Mouse (Mus musculus) activated CD4-positive, CD25-positive, alpha-beta regulatory T cell, adult 9 weeks (primary cell): ENCODE measurements around the gene Cryge. TPM values are rescaled to one million over a fixed set of nuclear protein-coding genes. Genes with fewer than 3 reads are reported as not detected.

Source experiments
- polyA plus RNA-seq: library from polyadenylated mRNA; unstranded; fragments of 100-300 nt; shearing (Covaris generic); gene quantifications from one replicate; pipeline ENCODE4 v1.2.1, GENCODE M21; 2017

Gene Cryge
- polyA plus RNA-seq, result not detected

DNA sequence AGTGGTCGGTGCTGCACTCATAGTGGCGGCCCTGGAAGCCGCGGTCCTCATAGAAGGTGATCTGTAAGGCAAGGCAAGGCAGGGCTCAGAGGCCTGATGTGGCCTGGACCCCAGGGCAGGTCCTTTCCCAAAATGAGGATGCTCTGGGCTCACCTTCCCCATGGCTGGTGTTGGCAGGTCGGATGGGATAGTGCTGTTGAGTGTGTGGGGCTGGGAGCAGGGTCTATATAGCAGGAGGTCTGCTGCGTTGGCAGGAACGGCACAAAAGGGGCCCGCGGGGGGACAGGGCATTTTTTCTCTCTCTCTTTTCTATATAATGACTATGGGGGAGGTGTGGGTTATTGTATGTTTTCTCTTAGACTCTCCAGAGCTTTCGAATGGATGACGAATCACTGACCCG, at the start of gene Cryge:
Gene Cryge (minus strand): TSS at position 198 of the 400 bp plus-strand sequence.

GRCm38 (mm10) chr1:65082188-65082587, 31.2 kb upstream of the Cryge start, which contains the start of gene Crygb:
Gene Crygb (minus strand): TSS chr1:65082288.

DNA sequence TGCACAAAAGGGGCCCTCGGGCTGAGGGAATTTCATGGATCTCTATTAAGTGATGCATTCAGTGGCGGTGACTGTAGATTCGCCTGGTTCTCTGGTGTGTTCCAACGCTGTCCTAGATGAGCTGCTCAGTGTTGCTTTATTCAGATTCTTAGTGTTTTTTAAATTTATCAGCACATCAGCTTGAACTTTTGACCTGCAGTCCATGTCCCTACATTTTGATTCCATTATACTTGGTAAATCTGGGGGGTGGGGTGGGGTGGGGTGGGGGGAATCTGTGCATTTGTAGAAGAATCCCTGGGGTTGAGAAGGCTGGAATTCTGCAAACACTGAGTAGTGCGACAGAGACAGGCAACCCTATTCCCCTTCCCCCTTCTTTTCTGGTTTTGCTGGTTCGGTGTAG, 22.6 kb upstream of the Cryge start, which contains the start of gene Crygc:
Gene Crygc (minus strand): TSS at position 101 of the 400 bp plus-strand sequence.

DNA sequence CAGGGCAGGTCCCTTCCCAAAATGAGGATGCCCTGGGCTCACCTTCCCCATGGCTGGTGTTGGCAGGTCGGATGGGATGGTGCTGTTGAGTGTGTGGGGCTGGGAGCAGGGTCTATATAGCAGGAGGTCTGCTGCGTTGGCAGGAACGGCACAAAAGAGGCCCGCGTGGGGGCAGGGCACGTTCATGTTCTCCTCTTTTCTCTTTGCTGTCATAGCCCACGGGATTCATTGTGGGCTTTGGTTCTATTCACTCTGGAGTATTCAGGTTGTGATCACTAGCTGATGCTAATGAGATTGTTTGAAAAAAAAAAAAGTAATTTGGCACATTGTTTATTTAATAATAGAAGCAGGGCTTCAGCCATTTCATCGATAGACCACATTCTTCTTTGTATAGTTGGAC, 12.4 kb upstream of the Cryge start, which contains the start of gene Crygd:
Gene Crygd (minus strand): TSS at position 101 of the 400 bp plus-strand sequence.

DNA sequence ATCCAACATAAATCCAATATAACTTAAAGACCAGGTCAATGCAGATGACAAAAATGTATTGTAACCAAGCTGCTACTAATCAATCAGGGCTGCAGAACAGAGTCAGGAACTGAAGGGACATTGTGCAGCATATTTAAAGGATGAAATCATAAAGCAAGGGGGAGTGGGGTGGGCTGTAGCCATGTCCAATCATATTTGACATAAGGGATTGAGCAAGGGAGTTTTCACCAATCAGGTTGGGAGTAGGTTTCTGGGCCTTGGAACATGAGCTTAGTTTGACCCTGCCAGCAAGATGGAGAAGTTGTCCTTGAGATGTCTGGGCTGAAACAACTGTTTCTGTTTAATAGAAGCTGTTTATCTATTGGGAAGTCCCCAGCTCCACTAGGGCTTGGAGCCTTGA, 18.3 kb downstream of the Cryge start, which contains the start of gene Akr1cl:
Gene Akr1cl (minus strand): TSS at position 119 of the 400 bp plus-strand sequence.

Other genes starting within 250 kb of the Cryge start
- gene Plekhm3, start 94.3 kb downstream of the Cryge start, polyA plus RNA-seq, result 10.6 TPM
- not detected for gene Akr1cl, start 18.4 kb downstream of the Cryge start, polyA plus RNA-seq
- not detected for gene Crygd, start 12.3 kb upstream of the Cryge start, polyA plus RNA-seq
- not detected for gene Crygc, start 22.5 kb upstream of the Cryge start, polyA plus RNA-seq
- gene Crygb, start 31.1 kb upstream of the Cryge start, polyA plus RNA-seq, result not detected
- not detected for gene Cryga, start 52.2 kb upstream of the Cryge start, polyA plus RNA-seq
- not detected for gene Gm28845, start 68.4 kb upstream of the Cryge start, polyA plus RNA-seq
- not detected for gene D630023F18Rik, start 72.1 kb upstream of the Cryge start, polyA plus RNA-seq
- gene Idh1, start 135.4 kb upstream of the Cryge start, polyA plus RNA-seq, result 16.7 TPM
- 26.3 TPM for gene Pikfyve, start 135.5 kb upstream of the Cryge start, polyA plus RNA-seq
- gene Pth2r, start 230.9 kb upstream of the Cryge start, polyA plus RNA-seq, result not detected